11 mouse cellular contexts compared by ENCODE assay signal in the genomic region with DNA sequence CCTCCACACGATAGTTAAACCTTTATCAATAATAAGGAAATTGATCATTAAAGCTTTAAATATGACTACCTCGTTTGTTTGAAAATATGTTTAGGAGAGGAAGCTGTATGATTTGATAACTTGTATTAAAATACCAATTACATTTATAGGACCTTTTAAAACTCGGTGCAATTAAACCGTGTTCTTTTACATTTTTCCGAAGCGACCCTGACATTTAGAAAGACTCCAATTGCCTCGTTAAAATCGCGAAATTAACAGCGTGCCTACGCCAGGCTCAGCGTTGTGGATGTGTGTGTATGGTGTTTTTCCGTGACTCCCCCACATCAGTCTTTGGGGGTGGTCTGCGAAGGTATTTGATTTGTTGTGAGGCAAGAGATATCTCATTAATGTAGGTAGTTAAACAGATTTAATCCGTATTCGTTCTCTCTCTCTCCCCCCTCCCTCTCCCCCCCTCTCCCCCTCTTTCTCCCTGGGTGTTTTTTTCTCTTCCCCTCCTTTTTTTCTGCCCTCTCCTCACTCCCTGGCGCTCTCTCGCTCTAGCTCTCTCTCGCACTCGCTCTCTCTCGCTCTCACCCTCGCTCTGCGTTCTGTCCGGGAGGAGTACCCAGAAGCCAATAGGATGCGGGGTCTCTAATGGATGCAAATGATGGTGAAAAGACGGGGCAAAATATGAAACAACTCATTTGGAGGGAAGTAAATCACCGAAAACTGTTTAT. TPM values are rescaled to one million over a fixed set of nuclear protein-coding genes. Genes with fewer than 3 reads are reported as not detected.
DNase-seq lines count a peak whose midpoint lies in the region; ATAC-seq and TF ChIP-seq lines count a peak whose summit lies in the region.
"Had no signal": no experiment of that assay in that cellular context is flagged by ENCODE, and none has a peak within 500 bp of the region (broad histone marks: within the 10 kb centered on the region; RNA-seq: fewer than 3 reads in every experiment).

Gene Hoxb8, plus strand, starts transcription at position 51 of the 716 bp plus-strand sequence.

- TF ChIP-seq POLR2A in CH12.LX (IDR thresholded peaks at IDR 0.05; ENCODE audit: low read depth, low read length), result no peak

- peaks cover 3 to 8% of the 10 kb centered on the region in 2 experiments; a peak in 3 of 4 replicates for H3K4me1 ChIP-seq in CH12.LX (ENCODE audit: control insufficient read depth in 1 of 2, insufficient read depth in 2 of 2)
- peaks cover 14% of the 10 kb centered on the region; the same call in 1 of the 2 replicates for H3K4me1 ChIP-seq in hindbrain, embryonic 12.5 days
- H3K4me1 ChIP-seq in limb, embryonic 10.5 days, result peaks cover 82% of the 10 kb centered on the region
- peaks cover 34% of the 10 kb centered on the region for H3K4me1 ChIP-seq in forebrain, embryonic 10.5 days

- H3K79me2 ChIP-seq in CH12.LX (replicated peaks; ENCODE audit: control insufficient read depth, extremely low read depth, insufficient read depth, poor library complexity, severe bottlenecking), result no peaks in the 10 kb centered on the region

- peak; percentile 79 for DNase-seq in embryo, embryonic 10.5 days (ENCODE audit: low spot score)
- no peak for DNase-seq in embryo, embryonic 11 days
- DNase-seq in CH12.LX (ENCODE audit: extremely low read depth), result no peak
- no peak for DNase-seq in limb, embryonic 10.5 days (ENCODE audit: low spot score)
- DNase-seq in adipocyte (ENCODE audit: low spot score), result no peak
- DNase-seq in frontal cortex, postnatal 10 days (ENCODE audit: low spot score in 2 of 2), result no peak
- no peak for DNase-seq in forebrain, embryonic 10.5 days (ENCODE audit: extremely low spot score, low spot score)
- DNase-seq: gastrocnemius, postnatal 36 days; thymus, postnatal 14 days had no signal

- no peak within 1 kb of the TSS for H3K27ac ChIP-seq in CH12.LX (ENCODE audit: insufficient read depth, low read depth)
- H3K27ac ChIP-seq in hindbrain, embryonic 12.5 days, result no peak within 1 kb of the TSS
- peak within 1 kb of the TSS; percentile 89; the same call in 1 of the 2 replicates for H3K27ac ChIP-seq in limb, embryonic 10.5 days
- no peak within 1 kb of the TSS for H3K27ac ChIP-seq in forebrain, embryonic 10.5 days

- in situ Hi-C loops in CH12.LX (cut with MboI; ENCODE audit: low pct_ligation_motif_present, low pct_unique_long_range_greater_than_20kb, low sequenced_read_pairs), result no loop called here

- H3K27me3 ChIP-seq in CH12.LX (replicated peaks), result peaks cover 93% of the 10 kb centered on the region
- H3K27me3 ChIP-seq in hindbrain, embryonic 12.5 days, result peaks cover 97% of the 10 kb centered on the region
- peaks cover 99% of the 10 kb centered on the region for H3K27me3 ChIP-seq in limb, embryonic 10.5 days (ENCODE audit: low read depth, poor library complexity, severe bottlenecking)
- peaks cover 100% of the 10 kb centered on the region for H3K27me3 ChIP-seq in forebrain, embryonic 10.5 days (ENCODE audit: poor library complexity, severe bottlenecking)

- H3K4me2 ChIP-seq in CH12.LX (ENCODE audit: insufficient read depth, low read depth, poor library complexity, severe bottlenecking), result peak within 1 kb of the TSS; percentile 91
- 0 out of 2 replicates have a peak within 1 kb of the TSS, but pooled peaks have one; percentile 17 for H3K4me2 ChIP-seq in hindbrain, embryonic 12.5 days (replicated peaks)

- H3K4me3 ChIP-seq in CH12.LX (replicated peaks in 1 of 3; ENCODE audit: low read depth in 2 of 3, low read length in 2 of 3, poor library complexity in 1 of 3), result no peak within 1 kb of the TSS
- peak within 1 kb of the TSS; percentile 34 for H3K4me3 ChIP-seq in hindbrain, embryonic 12.5 days
- peak within 1 kb of the TSS; percentile 65 for H3K4me3 ChIP-seq in limb, embryonic 10.5 days
- no peak within 1 kb of the TSS for H3K4me3 ChIP-seq in forebrain, embryonic 10.5 days

- TF ChIP-seq EP300 in CH12.LX (IDR thresholded peaks at IDR 0.05; ENCODE audit: low read length), result no peak

- dilution Hi-C loops in CH12.LX (cut with MboI; ENCODE audit: extremely low pct_ligation_motif_present, extremely low pct_unique_long_range_greater_than_20kb, low sequenced_read_pairs), result no loop called here

- no peaks in the 10 kb centered on the region for H3K36me3 ChIP-seq in CH12.LX (replicated peaks in 1 of 2; ENCODE audit: control insufficient read depth in 1 of 2, insufficient read depth in 1 of 2, low read length in 1 of 2)
- no peaks in the 10 kb centered on the region for H3K36me3 ChIP-seq in hindbrain, embryonic 12.5 days
- no peaks in the 10 kb centered on the region for H3K36me3 ChIP-seq in limb, embryonic 10.5 days
- no peaks in the 10 kb centered on the region for H3K36me3 ChIP-seq in forebrain, embryonic 10.5 days (replicated peaks)

- under 1% methylated on average over 27 of the region's 27 CpGs for WGBS in hindbrain, embryonic 12.5 days
- under 1% methylated on average over 27 of the region's 27 CpGs for WGBS in limb, embryonic 10.5 days
- 1% methylated on average over 27 of the region's 27 CpGs for WGBS in forebrain, embryonic 10.5 days

- no peak for ATAC-seq in hindbrain, embryonic 12.5 days (ENCODE audit: low FRiP score)

- no peak for TF ChIP-seq RAD21 in CH12.LX (IDR thresholded peaks at IDR 0.05; ENCODE audit: low read depth, low read length)

- no peak within 1 kb of the TSS for H3K9ac ChIP-seq in CH12.LX (ENCODE audit: insufficient read depth, low read depth)
- H3K9ac ChIP-seq in hindbrain, embryonic 12.5 days, result no peak within 1 kb of the TSS; the same call in 1 of the 2 replicates

- TF ChIP-seq CTCF in CH12.LX (conservative IDR thresholded peaks at IDR 0.05 in 1 of 2, IDR thresholded peaks at IDR 0.05 in 1 of 2; ENCODE audit: low read depth in 2 of 2, low read length in 2 of 2), result no peak

- peaks cover 14% of the 10 kb centered on the region for H3K9me3 ChIP-seq in CH12.LX (replicated peaks; ENCODE audit: low read length)
- H3K9me3 ChIP-seq in hindbrain, embryonic 12.5 days (replicated peaks), result no peaks in the 10 kb centered on the region
- H3K9me3 ChIP-seq in limb, embryonic 10.5 days (replicated peaks), result no peaks in the 10 kb centered on the region
- H3K9me3 ChIP-seq in forebrain, embryonic 10.5 days, result no peaks in the 10 kb centered on the region

TF ChIP-seq in CH12.LX, 34 proteins besides CTCF, POLR2A, EP300 and RAD21:
- TF ChIP-seq UBTF (IDR thresholded peaks at IDR 0.05; ENCODE audit: low read depth, low read length), result no peak
- TF ChIP-seq KAT2A (IDR thresholded peaks at IDR 0.05; ENCODE audit: insufficient replicate concordance, low read length), result no peak
- no peak for TF ChIP-seq USF1 (IDR thresholded peaks at IDR 0.05; ENCODE audit: low read depth, low read length)
- no peak for TF ChIP-seq CHD2 (IDR thresholded peaks at IDR 0.05; ENCODE audit: low read length)
- no peak for TF ChIP-seq MXI1 (IDR thresholded peaks at IDR 0.05; ENCODE audit: low read depth, low read length)
- no peak for TF ChIP-seq MAZ (IDR thresholded peaks at IDR 0.05; ENCODE audit: low read depth, low read length)
- no peak for TF ChIP-seq JUN (IDR thresholded peaks at IDR 0.05; ENCODE audit: insufficient read depth, low read depth, low read length)
- TF ChIP-seq SIN3A (IDR thresholded peaks at IDR 0.05; ENCODE audit: low read length), result no peak
- no peak for TF ChIP-seq SMC3 (IDR thresholded peaks at IDR 0.05; ENCODE audit: low read depth, low read length)
- TF ChIP-seq ZKSCAN1 (IDR thresholded peaks at IDR 0.05; ENCODE audit: borderline replicate concordance, low read depth, low read length), result no peak
- no peak for TF ChIP-seq GABPA (IDR thresholded peaks at IDR 0.05; ENCODE audit: insufficient replicate concordance, low read depth, low read length)
- no peak for TF ChIP-seq TBP (conservative IDR thresholded peaks at IDR 0.05; ENCODE audit: low read depth, low read length)
- no peak for TF ChIP-seq MAFK (IDR thresholded peaks at IDR 0.05; ENCODE audit: insufficient replicate concordance, low read length)
- TF ChIP-seq PAX5 (IDR thresholded peaks at IDR 0.05; ENCODE audit: low read length), result no peak
- no peak for TF ChIP-seq IRF4 (IDR thresholded peaks at IDR 0.05; ENCODE audit: low read depth, low read length)
- no peak for TF ChIP-seq ZNF384 (IDR thresholded peaks at IDR 0.05; ENCODE audit: low read depth, low read length)
- TF ChIP-seq MYC (IDR thresholded peaks at IDR 0.05; ENCODE audit: low read depth, low read length), result no peak
- no peak for TF ChIP-seq MEF2A (IDR thresholded peaks at IDR 0.05; ENCODE audit: borderline replicate concordance, low read depth, low read length)

RNA-seq across cellular contexts. Expression of gene Hoxb8, which starts in this region (rescaled TPM):
- total RNA-seq in CH12.LX (2012; rRNA removed), result not detected in 2 replicates
- total RNA-seq in CH12.LX (2014; rRNA removed), result not detected in 2 replicates
- not detected in 2 replicates for polyA plus RNA-seq in CH12.LX (2012; ENCODE audit: insufficient read length, low read depth)
- polyA plus RNA-seq in hindbrain, embryonic 12.5 days (2016; fragmentation: Nextera tagmentation; extraction: Ambion mirVana), result 4.4 and 8.1 TPM in 2 replicates
- polyA plus RNA-seq in limb, embryonic 10.5 days (2016; fragmentation: Nextera tagmentation; extraction: Ambion mirVana), result 0.95 and 1.2 TPM in 2 replicates
- not detected in 2 replicates for polyA plus RNA-seq in forebrain, embryonic 10.5 days (2016; fragmentation: Nextera tagmentation; extraction: Ambion mirVana)
- total RNA-seq: layer of hippocampus, adult 8-10 months had no signal

Comparison
In these comparisons a context has a peak if more than half of its experiments do, and no peak if none do; other contexts are left out.
1. H3K4me3 ChIP-seq: peak in hindbrain, embryonic 12.5 days (single experiment) and limb, embryonic 10.5 days (single experiment); none in CH12.LX (0 of 3) and forebrain, embryonic 10.5 days (single experiment).